Mouse (Mus musculus): ENCODE data around the gene Stt3a. TPM values are rescaled to one million over a fixed set of nuclear protein-coding genes. Genes with fewer than 3 reads are reported as not detected.
A peak's percentile ranks its signal among the peaks of the same experiment; 100 is the strongest.

Gene Stt3a
- polyA plus RNA-seq, 1 experiment from 2014 or later: 282 TPM

DNA sequence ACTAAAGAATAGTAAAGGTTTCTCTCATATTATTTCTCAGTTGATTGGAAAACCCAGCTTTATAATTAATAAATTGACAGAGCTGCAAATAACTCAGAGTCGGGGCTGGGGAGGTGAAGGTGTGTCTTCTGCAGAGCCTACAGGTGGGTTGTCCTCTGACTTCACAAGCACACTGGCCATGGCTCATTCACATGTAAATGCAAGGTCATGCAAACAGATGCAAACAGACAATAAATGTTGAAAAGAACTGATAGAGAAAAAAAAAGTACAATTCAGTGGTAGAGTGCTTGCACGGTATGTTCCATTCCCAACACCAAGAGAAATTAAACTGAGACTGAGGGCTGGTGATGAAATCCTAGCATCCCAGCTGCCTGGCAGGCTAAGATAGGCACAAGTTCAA, 27.0 kb upstream of the Stt3a start:
- Histone ChIP-seq H3K27me3 (no peaks in the 10 kb centered on the region), H3K9me3 (no peaks in the 10 kb centered on the region), H3K4me2 (no peak overlapping the region), H3K4me3 (no peak overlapping the region), H3K27ac (no peak overlapping the region), H3K9ac (no peak overlapping the region), H3K36me3 (peaks cover 17% of the 10 kb centered on the region; the same call in 1 of the 2 replicates), H3K4me1 (peaks cover 9% of the 10 kb centered on the region)
- WGBS: 78% methylated on average over 2 of the region's 2 CpGs
- ATAC-seq (ENCODE audit: borderline replicate concordance, extremely low read depth, low FRiP score, low TSS enrichment): no peak

- peaks cover 36% of the 10 kb centered on the region for H3K36me3 ChIP-seq
- peaks cover 9% of the 10 kb centered on the region for H3K4me1 ChIP-seq
- H3K27ac ChIP-seq: no peak overlapping the region
- H3K4me3 ChIP-seq: no peak overlapping the region
- no peaks in the 10 kb centered on the region for H3K27me3 ChIP-seq
- H3K9ac ChIP-seq: no peak overlapping the region
- ATAC-seq (ENCODE audit: borderline replicate concordance, extremely low read depth, low FRiP score, low TSS enrichment): no peak
- no peaks in the 10 kb centered on the region for H3K9me3 ChIP-seq
- H3K4me2 ChIP-seq: no peak overlapping the region
- 82% methylated on average over 3 of the region's 3 CpGs for WGBS
Measured at GRCm38 (mm10) chr9:36792191-36792590, 24.7 kb upstream of the Stt3a start.

- Histone ChIP-seq H3K27me3 (no peaks in the 10 kb centered on the region), H3K4me1 (no peaks in the 10 kb centered on the region), H3K27ac (no peak overlapping the region), H3K4me2 (no peak overlapping the region), H3K9ac (no peak overlapping the region), H3K36me3 (peaks cover 83% of the 10 kb centered on the region), H3K9me3 (no peaks in the 10 kb centered on the region), H3K4me3 (no peak overlapping the region)
- WGBS: 89% methylated on average over 2 of the region's 2 CpGs
- ATAC-seq (ENCODE audit: borderline replicate concordance, extremely low read depth, low FRiP score, low TSS enrichment): no peak
Measured at GRCm38 (mm10) chr9:36783921-36784320, 16.4 kb upstream of the Stt3a start.

GRCm38 (mm10) chr9:36769048-36769413, 1.6 kb upstream of the Stt3a start:
- Histone ChIP-seq H3K4me1 (peaks cover 15% of the 10 kb centered on the region), H3K9me3 (no peaks in the 10 kb centered on the region), H3K36me3 (peaks cover 7% of the 10 kb centered on the region), H3K4me2 (peak overlapping the region; percentile 67), H3K27me3 (no peaks in the 10 kb centered on the region), H3K27ac (no peak overlapping the region), H3K4me3 (peak overlapping the region; percentile 80), H3K9ac (peak overlapping the region; percentile 71; the same call in 1 of the 2 replicates)
- 95% methylated on average over 1 of the region's 1 CpGs for WGBS
- no peak for ATAC-seq (ENCODE audit: borderline replicate concordance, extremely low read depth, low FRiP score, low TSS enrichment)

- Histone ChIP-seq H3K36me3 (peaks cover 11% of the 10 kb centered on the region), H3K4me2 (peak overlapping the region; percentile 67), H3K27me3 (no peaks in the 10 kb centered on the region), H3K4me1 (peaks cover 15% of the 10 kb centered on the region), H3K27ac (peak overlapping the region; percentile 79), H3K9me3 (no peaks in the 10 kb centered on the region), H3K9ac (peak overlapping the region; percentile 71), H3K4me3 (peak overlapping the region; percentile 80)
- WGBS: 12% methylated on average over 25 of the region's 25 CpGs
- peak; percentile 7; the same call in 1 of the 2 replicates for ATAC-seq (ENCODE audit: borderline replicate concordance, extremely low read depth, low FRiP score, low TSS enrichment)
Measured at GRCm38 (mm10) chr9:36768156-36769047, 923 bp upstream of the Stt3a start.

GRCm38 (mm10) chr9:36764378-36764777, 3.1 kb downstream of the Stt3a start:
- ATAC-seq (ENCODE audit: borderline replicate concordance, extremely low read depth, low FRiP score, low TSS enrichment): no peak
- peaks cover 37% of the 10 kb centered on the region for H3K36me3 ChIP-seq
- WGBS: 88% methylated on average over 1 of the region's 1 CpGs

GRCm38 (mm10) chr9:36727034-36727755, 40.3 kb downstream of the Stt3a start, which contains the start of gene Chek1:
TSS of gene Chek1 (minus strand) at chr9:36727065.
- under 1% methylated on average over 12 of the region's 12 CpGs for WGBS

More at GRCm38 (mm10) chr9:36764378-36764777, 3.1 kb downstream of the Stt3a start:
- no peaks in the 10 kb centered on the region for H3K9me3 ChIP-seq
- H3K4me1 ChIP-seq: peaks cover 15% of the 10 kb centered on the region
- H3K4me3 ChIP-seq: no peak overlapping the region
- no peaks in the 10 kb centered on the region for H3K27me3 ChIP-seq
- H3K4me2 ChIP-seq: no peak overlapping the region
- no peak overlapping the region for H3K27ac ChIP-seq
- H3K9ac ChIP-seq: no peak overlapping the region

DNA sequence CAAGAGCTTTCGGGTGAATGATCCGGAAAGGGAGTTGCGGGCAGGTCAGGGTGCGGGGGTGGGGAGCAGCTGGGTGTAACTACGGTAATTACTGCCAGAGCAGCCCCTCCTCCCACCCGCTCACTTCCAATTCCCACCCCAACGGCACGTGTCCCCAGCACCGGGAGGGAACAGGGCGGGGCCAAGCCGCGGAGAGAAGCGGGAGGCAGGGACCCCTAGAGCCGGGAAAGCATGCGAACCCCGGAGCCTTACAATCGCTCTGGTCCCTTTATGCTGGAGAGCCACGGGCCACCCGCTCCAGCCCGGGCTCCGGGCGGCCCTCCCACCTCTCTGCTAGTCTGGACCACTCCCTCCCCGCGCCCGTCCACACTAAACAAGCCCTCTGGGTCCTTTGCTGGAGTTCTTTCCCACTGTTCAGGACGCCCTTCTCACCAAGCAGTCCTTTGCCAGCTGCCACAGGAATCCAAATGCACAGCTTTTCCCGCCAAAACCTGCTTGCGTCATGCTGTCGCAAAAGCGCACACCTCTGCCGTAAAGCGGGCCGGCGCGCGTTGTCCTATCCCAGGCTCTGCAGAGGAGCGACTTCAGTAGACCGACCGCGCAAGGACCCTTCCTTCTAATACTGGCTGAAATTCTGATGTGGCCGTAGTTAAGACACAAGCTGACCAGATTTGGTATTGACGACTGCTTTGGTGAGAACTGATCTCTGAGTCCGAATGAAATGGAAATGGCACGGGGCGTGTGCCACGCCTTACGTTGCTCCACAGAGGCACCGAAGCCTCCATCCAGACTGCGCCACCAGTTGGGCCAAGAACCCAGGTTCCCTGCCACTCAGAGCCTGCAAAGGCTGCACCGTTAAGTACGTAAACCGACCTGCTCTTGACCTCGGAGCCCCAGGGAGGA, 41.1 kb downstream of the Stt3a start:
- peak; percentile 95 for ATAC-seq (ENCODE audit: borderline replicate concordance, extremely low read depth, low FRiP score, low TSS enrichment)
- Histone ChIP-seq H3K4me3 (peak overlapping the region; percentile 74), H3K36me3 (peaks cover 22% of the 10 kb centered on the region; the same call in 1 of the 2 replicates), H3K4me1 (peaks cover 11% of the 10 kb centered on the region), H3K27ac (peak overlapping the region; percentile 94), H3K27me3 (no peaks in the 10 kb centered on the region), H3K4me2 (peak overlapping the region; percentile 85), H3K9me3 (no peaks in the 10 kb centered on the region), H3K9ac (peak overlapping the region; percentile 71)
- WGBS: under 1% methylated on average over 53 of the region's 53 CpGs

More at GRCm38 (mm10) chr9:36727034-36727755, 40.3 kb downstream of the Stt3a start, which contains the start of gene Chek1:
- no peaks in the 10 kb centered on the region for H3K27me3 ChIP-seq
- H3K9ac ChIP-seq: peak within 1 kb of the TSS; percentile 71
- ATAC-seq (ENCODE audit: borderline replicate concordance, extremely low read depth, low FRiP score, low TSS enrichment): no peak
- H3K9me3 ChIP-seq: no peaks in the 10 kb centered on the region
- H3K4me3 ChIP-seq: peak within 1 kb of the TSS; percentile 74
- H3K4me1 ChIP-seq: peaks cover 11% of the 10 kb centered on the region
- peak within 1 kb of the TSS; percentile 94 for H3K27ac ChIP-seq
- H3K4me2 ChIP-seq: peak within 1 kb of the TSS; percentile 85
- H3K36me3 ChIP-seq: peaks cover 20% of the 10 kb centered on the region

GRCm38 (mm10) chr9:36716624-36717023, 50.9 kb downstream of the Stt3a start:
- ATAC-seq (ENCODE audit: borderline replicate concordance, extremely low read depth, low FRiP score, low TSS enrichment): no peak
- no peaks in the 10 kb centered on the region for H3K9me3 ChIP-seq

GRCm38 (mm10) chr9:36707304-36707703, 60.2 kb downstream of the Stt3a start:
- WGBS: 88% methylated on average over 6 of the region's 6 CpGs
- no peak for ATAC-seq (ENCODE audit: borderline replicate concordance, extremely low read depth, low FRiP score, low TSS enrichment)
- Histone ChIP-seq H3K9me3 (no peaks in the 10 kb centered on the region), H3K9ac (no peak overlapping the region), H3K4me2 (no peak overlapping the region), H3K36me3 (peaks cover 19% of the 10 kb centered on the region), H3K4me1 (no peaks in the 10 kb centered on the region), H3K4me3 (no peak overlapping the region), H3K27me3 (no peaks in the 10 kb centered on the region), H3K27ac (no peak overlapping the region)

More at GRCm38 (mm10) chr9:36716624-36717023, 50.9 kb downstream of the Stt3a start:
- Histone ChIP-seq H3K9ac (no peak overlapping the region), H3K27me3 (no peaks in the 10 kb centered on the region), H3K4me2 (no peak overlapping the region), H3K4me1 (no peaks in the 10 kb centered on the region), H3K4me3 (no peak overlapping the region), H3K27ac (no peak overlapping the region), H3K36me3 (peaks cover 33% of the 10 kb centered on the region; the same call in 1 of the 2 replicates)
- WGBS: 68% methylated on average over 3 of the region's 3 CpGs

GRCm38 (mm10) chr9:36705923-36706322, 61.6 kb downstream of the Stt3a start:
- Histone ChIP-seq H3K4me2 (no peak overlapping the region), H3K9me3 (no peaks in the 10 kb centered on the region), H3K4me3 (no peak overlapping the region), H3K36me3 (peaks cover 14% of the 10 kb centered on the region), H3K27me3 (no peaks in the 10 kb centered on the region), H3K9ac (no peak overlapping the region), H3K4me1 (no peaks in the 10 kb centered on the region), H3K27ac (no peak overlapping the region)
- 82% methylated on average over 3 of the region's 3 CpGs for WGBS
- ATAC-seq (ENCODE audit: borderline replicate concordance, extremely low read depth, low FRiP score, low TSS enrichment): no peak

Data from lung, embryonic 15.5 days (tissue).